Mouse (Mus musculus) kidney, embryonic 14.5 days (tissue): ENCODE data around the gene Mrnip. TPM values are rescaled to one million over a fixed set of nuclear protein-coding genes. Genes with fewer than 3 reads are reported as not detected.
"Not testable (repeated sequence)": the region's sequence is repeated elsewhere in the genome, so short reads cannot be mapped to it uniquely, and the experiment has no call there.

ENCODE experiments used
- ATAC-seq: fragments of 200-750 bp; cut with Nextera tagmentation; 2 replicates; pipeline ENCODE4 v1.8.0; 2017; ENCODE audit warnings: moderate number of reproducible peaks, mild to moderate bottlenecking, moderate TSS enrichment, moderate library complexity; ENCODE audit not compliant: low FRiP score, low TSS enrichment
- H3K27ac ChIP-seq: fragments of 300-500 bp; sonication (generic); 2 replicates; pipeline ENCODE4 v1.5.1; 2014; ENCODE audit warnings: low read depth, mild to moderate bottlenecking, low read length, moderate library complexity, mixed read lengths
- H3K27me3 ChIP-seq: fragments of 300-500 bp; sonication (generic); 2 replicates; pipeline ENCODE4 v1.6.1; 2014; ENCODE audit warnings: mild to moderate bottlenecking, low read length; ENCODE audit not compliant: control insufficient read depth, insufficient read depth
- H3K36me3 ChIP-seq: fragments of 300-500 bp; sonication (generic); 2 replicates; pipeline ENCODE4 v1.6.1; 2014; ENCODE audit warnings: low read length, mixed read lengths; ENCODE audit not compliant: control insufficient read depth, insufficient read depth
- H3K4me1 ChIP-seq: fragments of 300-500 bp; sonication (generic); 2 replicates; pipeline ENCODE4 v1.6.1; 2014; ENCODE audit warnings: low read length, mixed read lengths; ENCODE audit not compliant: control insufficient read depth, insufficient read depth
- H3K4me2 ChIP-seq: fragments of 300-500 bp; sonication (generic); replicated peaks from 2 replicates; pipeline ENCODE4 v1.6.1; 2014; ENCODE audit warnings: low read depth, mild to moderate bottlenecking, low read length
- H3K4me3 ChIP-seq: fragments of 300-500 bp; sonication (generic); 2 replicates; pipeline ENCODE4 v1.5.1; 2014; ENCODE audit warnings: mild to moderate bottlenecking, low read length
- H3K9ac ChIP-seq: fragments of 300-500 bp; sonication (generic); 2 replicates; pipeline ENCODE4 v1.6.1; 2014; ENCODE audit warnings: low read depth, mild to moderate bottlenecking, low read length, moderate library complexity
- H3K9me3 ChIP-seq: fragments of 300-500 bp; sonication (generic); 2 replicates; pipeline ENCODE4 v1.6.1; 2016; ENCODE audit warnings: low read length; ENCODE audit not compliant: control insufficient read depth
- WGBS: fragments of 180-500 bp; shearing (Covaris S2); extraction: QIAGEN DNeasy Blood & Tissue Kit; methylation state at CpG from one replicate; pipeline ENCODE4 v1.1.7; 2014; 5-methylcytosine and 5-hydroxymethylcytosine counted together
- polyA plus RNA-seq: library from polyadenylated mRNA; unstranded; fragments of >200 nt; fragmentation: Nextera tagmentation; extraction: Ambion mirVana; gene quantifications from 2 replicates; pipeline ENCODE4 v1.2.1, GENCODE M21; 2014

Mrnip gene
- polyA plus RNA-seq = 21.8 and 22.0 TPM in 2 replicates

- not testable (repeated sequence) for H3K4me1 ChIP-seq, H3K27me3 ChIP-seq, H3K9me3 ChIP-seq
- peak within 1 kb of the TSS; percentile 64 for H3K4me2 ChIP-seq
- peak within 1 kb of the TSS; percentile 79 for H3K4me3 ChIP-seq
- H3K9ac ChIP-seq = peak within 1 kb of the TSS; percentile 84
- peaks cover 21% of the 10 kb centered on the region for H3K36me3 ChIP-seq
- ATAC-seq = peak; percentile 21; the same call in 1 of the 2 replicates
- WGBS = 7% methylated on average over 19 of the region's 19 CpGs
- 0 out of 2 replicates have a peak within 1 kb of the TSS, but pooled peaks have one; percentile 42 for H3K27ac ChIP-seq
These were observed at the start of gene Mrnip for GRCm38 (mm10) chr11:50174111-50174729. Mrnip (plus strand) TSS chr11:50174444.

- 7% methylated on average over 10 of the region's 10 CpGs for WGBS
- Histone ChIP-seq H3K9ac (no peak overlapping the region), H3K36me3 (no peaks in the 10 kb centered on the region), H3K4me2 (peak overlapping the region; percentile 38; the same call in 1 of the 2 replicates), H3K9me3 (no peaks in the 10 kb centered on the region), H3K27ac (no peak overlapping the region), H3K4me1 (peaks cover 8% of the 10 kb centered on the region; the same call in 1 of the 2 replicates), H3K27me3 (no peaks in the 10 kb centered on the region), H3K4me3 (peak overlapping the region; percentile 16; the same call in 1 of the 2 replicates)
- no peak for ATAC-seq
These were observed 46.5 kb upstream of the Mrnip start for GRCm38 (mm10) chr11:50127781-50128180.

GRCm38 (mm10) chr11:50130811-50131766 is 43.2 kb upstream of the Mrnip start, which contains the start of gene Tbc1d9b:
Tbc1d9b (plus strand) TSS chr11:50131396.
- ATAC-seq = peak; percentile 93
- peak within 1 kb of the TSS; percentile 83 for H3K27ac ChIP-seq
- peaks cover 8% of the 10 kb centered on the region; the same call in 1 of the 2 replicates for H3K4me1 ChIP-seq
- WGBS = 1% methylated on average over 70 of the region's 77 CpGs
- peak within 1 kb of the TSS; percentile 98 for H3K9ac ChIP-seq
- peak within 1 kb of the TSS; percentile 89 for H3K4me3 ChIP-seq
- H3K36me3 ChIP-seq = peaks cover 6% of the 10 kb centered on the region; the same call in 1 of the 2 replicates
- H3K27me3 ChIP-seq = no peaks in the 10 kb centered on the region
- no peaks in the 10 kb centered on the region for H3K9me3 ChIP-seq
- peak within 1 kb of the TSS; percentile 85 for H3K4me2 ChIP-seq

GRCm38 (mm10) chr11:50131801-50132201 is 42.4 kb upstream of the Mrnip start:
- Histone ChIP-seq H3K4me3 (peak overlapping the region; percentile 89), H3K27me3 (no peaks in the 10 kb centered on the region), H3K9ac (peak overlapping the region; percentile 98), H3K4me1 (peaks cover 8% of the 10 kb centered on the region; the same call in 1 of the 2 replicates), H3K36me3 (peaks cover 12% of the 10 kb centered on the region), H3K9me3 (no peaks in the 10 kb centered on the region), H3K4me2 (peak overlapping the region; percentile 85), H3K27ac (peak overlapping the region; percentile 83; the same call in 1 of the 2 replicates)
- whole genome bisulfite sequencing = 20% methylated on average over 10 of the region's 10 CpGs
- ATAC-seq = no peak

GRCm38 (mm10) chr11:50132265-50132664 is 42.0 kb upstream of the Mrnip start:
- Histone ChIP-seq H3K27ac (no peak overlapping the region), H3K4me2 (peak overlapping the region; percentile 85), H3K4me1 (peaks cover 8% of the 10 kb centered on the region; the same call in 1 of the 2 replicates), H3K4me3 (peak overlapping the region; percentile 89), H3K9me3 (no peaks in the 10 kb centered on the region), H3K36me3 (peaks cover 12% of the 10 kb centered on the region), H3K9ac (peak overlapping the region; percentile 98), H3K27me3 (no peaks in the 10 kb centered on the region)
- 94% methylated on average over 6 of the region's 6 CpGs for WGBS
- ATAC-seq = no peak

- no peak overlapping the region for H3K4me3 ChIP-seq
- no peak for ATAC-seq
- 77% methylated on average over 10 of the region's 10 CpGs for WGBS
These were observed 39.9 kb upstream of the Mrnip start for GRCm38 (mm10) chr11:50134136-50134859.

GRCm38 (mm10) chr11:50138206-50138822 is 35.9 kb upstream of the Mrnip start:
- WGBS = 64% methylated on average over 10 of the region's 10 CpGs
- no peak overlapping the region for H3K27ac ChIP-seq
- no peak for ATAC-seq
- no peak overlapping the region for H3K4me2 ChIP-seq
- no peaks in the 10 kb centered on the region for H3K4me1 ChIP-seq
- no peak overlapping the region for H3K4me3 ChIP-seq
- no peaks in the 10 kb centered on the region for H3K9me3 ChIP-seq
- no peaks in the 10 kb centered on the region for H3K27me3 ChIP-seq
- no peak overlapping the region for H3K9ac ChIP-seq
- H3K36me3 ChIP-seq = peaks cover 67% of the 10 kb centered on the region

More at GRCm38 (mm10) chr11:50134136-50134859, 39.9 kb upstream of the Mrnip start:
- Histone ChIP-seq H3K9ac (no peak overlapping the region), H3K27ac (no peak overlapping the region), H3K36me3 (peaks cover 30% of the 10 kb centered on the region), H3K9me3 (no peaks in the 10 kb centered on the region), H3K27me3 (no peaks in the 10 kb centered on the region), H3K4me1 (peaks cover 8% of the 10 kb centered on the region; the same call in 1 of the 2 replicates), H3K4me2 (no peak overlapping the region)

GRCm38 (mm10) chr11:50139571-50139970 is 34.7 kb upstream of the Mrnip start:
- H3K27me3 ChIP-seq = no peaks in the 10 kb centered on the region
- WGBS = 71% methylated on average over 7 of the region's 7 CpGs
- no peaks in the 10 kb centered on the region for H3K4me1 ChIP-seq
- H3K4me3 ChIP-seq = no peak overlapping the region
- peaks cover 72% of the 10 kb centered on the region for H3K36me3 ChIP-seq
- ATAC-seq = no peak
- no peak overlapping the region for H3K4me2 ChIP-seq
- H3K9ac ChIP-seq = no peak overlapping the region
- H3K9me3 ChIP-seq = no peaks in the 10 kb centered on the region
- H3K27ac ChIP-seq = no peak overlapping the region
